Mouse (Mus musculus) embryonic fibroblast, embryonic 13.5 days (primary cell): ENCODE measurements around the gene Prpf8.

Experiments
- CTCF ChIP-seq: IDR thresholded peaks from 2 replicates; pipeline ENCODE4 v1.5.1; 2011; ENCODE audit warnings: mild to moderate bottlenecking, control low read depth, low read length, moderate library complexity, borderline replicate concordance; ENCODE audit not compliant: insufficient read depth
- POLR2A ChIP-seq: IDR thresholded peaks from 2 replicates; pipeline ENCODE4 v1.6.1; 2011; ENCODE audit warnings: low read depth, mild to moderate bottlenecking, control low read depth, low read length, moderate library complexity

DNA sequence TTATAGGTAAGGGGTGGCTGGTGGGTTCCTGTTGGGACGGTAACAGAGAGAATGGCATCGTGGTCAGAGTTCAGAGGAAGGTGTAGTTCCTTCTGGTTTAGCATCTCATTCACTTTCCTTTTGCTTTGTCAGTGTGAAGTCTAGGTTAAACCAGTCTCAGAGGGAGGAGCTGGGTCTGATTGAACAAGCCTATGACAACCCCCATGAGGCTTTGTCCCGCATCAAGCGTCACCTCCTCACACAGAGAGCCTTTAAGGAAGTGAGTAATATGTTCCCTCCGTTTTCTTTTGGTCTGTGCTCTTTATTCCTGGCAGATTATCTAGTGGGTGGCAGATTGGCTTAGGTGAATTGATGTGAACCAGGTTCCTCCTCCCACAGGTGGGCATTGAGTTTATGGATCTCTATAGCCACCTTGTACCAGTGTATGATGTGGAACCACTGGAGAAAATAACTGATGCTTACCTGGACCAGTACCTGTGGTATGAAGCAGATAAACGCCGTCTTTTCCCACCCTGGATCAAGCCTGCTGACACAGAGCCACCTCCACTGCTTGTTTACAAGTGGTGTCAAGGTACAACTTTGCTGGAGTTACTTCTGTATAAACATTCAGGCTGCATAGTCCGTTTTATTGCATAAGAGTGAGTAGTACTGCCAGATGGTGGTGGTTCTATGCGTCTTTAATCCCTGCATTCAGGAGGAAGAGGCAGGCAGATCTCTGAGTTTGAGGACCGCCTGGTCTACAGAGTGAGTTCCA lies 7.9 kb downstream of the Prpf8 start:
- no peak for TF ChIP-seq CTCF
- no peak for TF ChIP-seq POLR2A
